Comparison of ENCODE assay signal across 11 mouse cellular contexts in the genomic region with DNA sequence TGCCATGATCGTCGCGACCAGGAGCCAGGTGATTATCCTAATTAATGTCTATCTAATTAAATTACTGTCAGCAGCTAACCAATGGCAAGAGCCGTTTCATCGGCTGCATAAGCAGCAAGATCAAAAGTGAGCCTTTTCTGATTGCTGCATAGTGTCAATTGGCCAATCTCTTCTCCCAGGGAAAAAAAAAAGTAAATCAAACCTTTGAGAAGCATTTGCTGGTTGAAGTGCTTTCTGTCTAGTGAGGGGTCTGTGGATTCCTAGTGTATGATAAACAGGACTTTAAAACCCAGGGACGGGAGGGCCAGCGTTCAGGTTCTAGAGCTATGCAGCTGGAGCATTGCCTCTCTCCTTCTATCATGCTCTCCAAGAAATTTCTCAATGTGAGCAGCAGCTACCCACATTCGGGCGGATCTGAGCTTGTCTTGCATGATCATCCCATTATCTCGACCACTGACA. TPM values are rescaled to one million over a fixed set of nuclear protein-coding genes. Genes with fewer than 3 reads are reported as not detected.
DNase-seq lines count a peak whose midpoint lies in the region; ATAC-seq lines count a peak whose summit lies in the region.
"Had no signal": no experiment of that assay in that cellular context is flagged by ENCODE, and none has a peak within 500 bp of the region (broad histone marks: within the 10 kb centered on the region; RNA-seq: fewer than 3 reads in every experiment).

No protein-coding gene starts in this region.

- peak; percentile 56 to 63 for DNase-seq in left cerebral cortex, adult 18-20 months (ENCODE audit: low spot score in 2 of 2)
- no peak for DNase-seq in left cerebral cortex, adult 11 months (ENCODE audit: low spot score)
- DNase-seq in embryo, embryonic 11 days, result peak; percentile 39
- DNase-seq in retina, embryonic 14.5 days (ENCODE audit: low spot score), result peak; percentile 52
- DNase-seq in urinary bladder, postnatal 14 days (ENCODE audit: low spot score), result no peak
- DNase-seq in urinary bladder, postnatal 4 days (ENCODE audit: low spot score in 2 of 2), result no peak
- DNase-seq: gastrocnemius, postnatal 10 days had no signal

- peak; percentile 24 for ATAC-seq in frontal cortex, adult (ENCODE audit: low TSS enrichment)
- no peak for ATAC-seq in inflammation-experienced regulatory T-cells, adult 6 months

RNA-seq across cellular contexts. Expression of a gene that starts 1.7 kb away (rescaled TPM):
- 100 to 1,000 TPM; 121 to 122 TPM for total RNA-seq in left cerebral cortex, adult 18-20 months (2021)
- polyA plus RNA-seq in inflammation-experienced regulatory T-cells, adult 6 months (2017; shearing (Covaris generic)), result not detected
- polyA plus RNA-seq: macrophage; small intestine, adult 2 months had no signal

Comparison
In these comparisons a context has a peak if more than half of its experiments do, and no peak if none do; other contexts are left out.
1. DNase-seq: peak in left cerebral cortex, adult 18-20 months (2 of 2), embryo, embryonic 11 days (single experiment) and retina, embryonic 14.5 days (single experiment); none in left cerebral cortex, adult 11 months (single experiment), urinary bladder, postnatal 14 days (single experiment) and urinary bladder, postnatal 4 days (0 of 2).